12 mouse cellular contexts compared by ENCODE assay signal in the genomic region with DNA sequence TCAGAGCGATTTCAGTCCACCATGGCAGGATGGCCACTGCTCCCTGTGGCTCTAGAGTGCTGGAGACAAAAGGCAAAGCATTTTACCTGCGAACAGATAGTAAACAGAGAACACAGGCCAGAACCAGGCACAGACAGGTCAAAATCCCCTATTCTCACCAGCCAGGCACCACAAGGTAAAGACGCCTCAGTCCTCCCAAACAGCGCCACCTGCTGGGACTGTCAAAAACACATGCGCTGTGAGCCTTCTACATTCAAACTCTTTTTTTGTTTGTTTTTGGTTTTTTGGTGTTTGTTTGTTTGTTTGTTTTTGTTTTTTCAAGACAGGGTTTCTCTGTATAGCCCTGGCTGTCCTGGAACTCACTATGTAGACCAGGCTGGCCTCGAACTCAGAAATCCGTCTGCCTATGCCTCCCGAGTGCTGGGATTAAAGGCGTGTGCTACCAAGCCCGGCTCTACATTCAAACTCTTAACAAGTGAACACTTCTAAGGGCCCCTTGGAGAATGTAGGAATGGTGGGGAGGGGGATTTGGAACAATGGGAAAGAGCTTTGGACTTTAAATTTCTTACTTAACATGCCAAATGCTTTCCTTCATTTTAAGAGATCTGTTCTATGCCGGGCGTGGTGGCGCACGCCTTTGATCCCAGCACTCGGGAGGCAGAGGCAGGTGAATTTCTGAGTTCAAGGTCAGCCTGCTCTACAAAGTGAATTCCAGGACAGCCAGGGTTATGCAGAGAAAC. TPM values are rescaled to one million over a fixed set of nuclear protein-coding genes. Genes with fewer than 3 reads are reported as not detected.
A peak's percentile ranks its signal among the peaks of the same experiment; 100 is the strongest.
DNase-seq lines count a peak whose midpoint lies in the region; TF ChIP-seq lines count a peak whose summit lies in the region.
"Had no signal": no experiment of that assay in that cellular context is flagged by ENCODE, and none has a peak within 500 bp of the region (broad histone marks: within the 10 kb centered on the region; RNA-seq: fewer than 3 reads in every experiment).

No protein-coding gene starts in this region.

- no peak for TF ChIP-seq POLR2A in CH12.LX (IDR thresholded peaks at IDR 0.05; ENCODE audit: low read depth, low read length)
- no peak for TF ChIP-seq POLR2A in olfactory bulb, adult 2 months (IDR thresholded peaks at IDR 0.05; ENCODE audit: insufficient read depth, low read depth, low read length)

- TF ChIP-seq CTCF in layer of hippocampus, adult 2 months (conservative IDR thresholded peaks at IDR 0.05): peak; percentile 69
- peak; percentile 58 to 61 for TF ChIP-seq CTCF in CH12.LX (conservative IDR thresholded peaks at IDR 0.05 in 1 of 2, IDR thresholded peaks at IDR 0.05 in 1 of 2; ENCODE audit: low read depth in 2 of 2, low read length in 2 of 2)
- peak; percentile 40; the same call in 1 of the 2 replicates for TF ChIP-seq CTCF in olfactory bulb, adult 2 months (IDR thresholded peaks at IDR 0.05; ENCODE audit: insufficient read depth, low read depth, low read length)

- no peak for TF ChIP-seq EP300 in CH12.LX (IDR thresholded peaks at IDR 0.05; ENCODE audit: low read length)

- H3K4me2 ChIP-seq in CH12.LX (ENCODE audit: insufficient read depth, low read depth, poor library complexity, severe bottlenecking): no peak overlapping the region
- H3K4me2 ChIP-seq: hindbrain, embryonic 15.5 days; liver, embryonic 15.5 days had no signal

- TF ChIP-seq RAD21 in CH12.LX (IDR thresholded peaks at IDR 0.05; ENCODE audit: low read depth, low read length): no peak; the same call in none of the 2 replicates

- no peak overlapping the region for H3K4me3 ChIP-seq in layer of hippocampus, adult 2 months
- no peak overlapping the region for H3K4me3 ChIP-seq in CH12.LX (replicated peaks in 1 of 3; ENCODE audit: low read depth in 2 of 3, low read length in 2 of 3, poor library complexity in 1 of 3)
- no peak overlapping the region for H3K4me3 ChIP-seq in olfactory bulb, adult 2 months (ENCODE audit: insufficient read depth, low read depth, low read length)
- H3K4me3 ChIP-seq: forebrain, embryonic 10.5 days; hindbrain, embryonic 15.5 days; liver, embryonic 15.5 days had no signal

- dilution Hi-C loops in CH12.LX (cut with MboI; ENCODE audit: extremely low pct_ligation_motif_present, extremely low pct_unique_long_range_greater_than_20kb, low sequenced_read_pairs): loop anchor here (25.0 kb wide), 1 partner anchor 138 kb away; the partner anchor contains the start of gene Art4

- in situ Hi-C loops in CH12.LX (cut with MboI; ENCODE audit: low pct_ligation_motif_present, low pct_unique_long_range_greater_than_20kb, low sequenced_read_pairs): loop anchor here (25.0 kb wide), 1 partner anchor 563 kb away; no protein-coding TSS in a partner anchor

- H3K4me1 ChIP-seq in CH12.LX (ENCODE audit: control insufficient read depth in 1 of 2, insufficient read depth in 2 of 2): peaks cover 4 to 6% of the 10 kb centered on the region in 2 experiments; a peak in 3 of 4 replicates
- peaks cover 26% of the 10 kb centered on the region for H3K4me1 ChIP-seq in olfactory bulb, adult 2 months (ENCODE audit: control insufficient read depth, insufficient read depth, low read length)
- H3K4me1 ChIP-seq: forebrain, embryonic 10.5 days; liver, embryonic 15.5 days had no signal

- no peaks in the 10 kb centered on the region for H3K27me3 ChIP-seq in CH12.LX (replicated peaks)
- H3K27me3 ChIP-seq: hindbrain, embryonic 15.5 days; liver, embryonic 15.5 days had no signal

- peak overlapping the region; percentile 88; the same call in 1 of the 2 replicates for H3K27ac ChIP-seq in layer of hippocampus, adult 2 months
- no peak overlapping the region for H3K27ac ChIP-seq in CH12.LX (ENCODE audit: insufficient read depth, low read depth)
- H3K27ac ChIP-seq in olfactory bulb, adult 2 months (ENCODE audit: insufficient read depth, low read depth, low read length): peak overlapping the region; percentile 94; the same call in 1 of the 2 replicates
- H3K27ac ChIP-seq: forebrain, embryonic 10.5 days; hindbrain, embryonic 15.5 days; liver, embryonic 15.5 days had no signal

- H3K79me2 ChIP-seq in CH12.LX (replicated peaks; ENCODE audit: control insufficient read depth, extremely low read depth, insufficient read depth, poor library complexity, severe bottlenecking): no peaks in the 10 kb centered on the region

- WGBS in olfactory bulb, adult 2 months: 90% methylated on average over 15 of the region's 15 CpGs

- no peak overlapping the region for H3K9ac ChIP-seq in CH12.LX (ENCODE audit: insufficient read depth, low read depth)
- H3K9ac ChIP-seq: hindbrain, embryonic 15.5 days; liver, embryonic 15.5 days had no signal

- H3K36me3 ChIP-seq in CH12.LX (replicated peaks in 1 of 2; ENCODE audit: control insufficient read depth in 1 of 2, insufficient read depth in 1 of 2, low read length in 1 of 2): no peaks in the 10 kb centered on the region
- H3K36me3 ChIP-seq: forebrain, embryonic 10.5 days; hindbrain, embryonic 15.5 days; liver, embryonic 15.5 days had no signal

- DNase-seq in layer of hippocampus, adult 2 months (ENCODE audit: low spot score in 2 of 2): no peak
- no peak for DNase-seq in layer of hippocampus, postnatal 14 days (ENCODE audit: low spot score in 2 of 2)
- DNase-seq in CH12.LX (ENCODE audit: extremely low read depth) (peak; percentile 28), R1 (ENCODE audit: low read depth, low spot score) (peak; percentile 95)
- DNase-seq in layer of hippocampus, adult 9-10 months (ENCODE audit: low spot score): no peak
- no peak for DNase-seq in urinary bladder, adult 18-20 months (ENCODE audit: low spot score in 2 of 2)
- DNase-seq: layer of hippocampus, adult 9-11 months; right cerebral cortex, postnatal 14 days had no signal

- H3K9me3 ChIP-seq in CH12.LX (replicated peaks; ENCODE audit: low read length): peaks cover 3% of the 10 kb centered on the region
- H3K9me3 ChIP-seq: forebrain, embryonic 10.5 days; hindbrain, embryonic 15.5 days; liver, embryonic 15.5 days had no signal

TF ChIP-seq in CH12.LX, 34 proteins besides CTCF, POLR2A, EP300 and RAD21:
- TF ChIP-seq IRF4 (IDR thresholded peaks at IDR 0.05; ENCODE audit: low read depth, low read length) (no peak), MAFK (IDR thresholded peaks at IDR 0.05; ENCODE audit: insufficient replicate concordance, low read length) (no peak), ETS1 (conservative IDR thresholded peaks at IDR 0.05; ENCODE audit: low read depth, low read length) (no peak), JUN (IDR thresholded peaks at IDR 0.05; ENCODE audit: insufficient read depth, low read depth, low read length) (no peak), ELF1 (IDR thresholded peaks at IDR 0.05; ENCODE audit: low read depth, low read length) (no peak), ZMIZ1 (IDR thresholded peaks at IDR 0.05; ENCODE audit: low read depth, low read length) (no peak), MEF2A (IDR thresholded peaks at IDR 0.05; ENCODE audit: borderline replicate concordance, low read depth, low read length) (no peak), RCOR1 (conservative IDR thresholded peaks at IDR 0.05; ENCODE audit: low read depth, low read length) (no peak), MAZ (IDR thresholded peaks at IDR 0.05; ENCODE audit: low read depth, low read length) (no peak), ZC3H11A (IDR thresholded peaks at IDR 0.05; ENCODE audit: low read depth, low read length) (no peak), MYC (IDR thresholded peaks at IDR 0.05; ENCODE audit: low read depth, low read length) (no peak), JUND (conservative IDR thresholded peaks at IDR 0.05; ENCODE audit: low read depth, low read length) (no peak), KAT2A (IDR thresholded peaks at IDR 0.05; ENCODE audit: insufficient replicate concordance, low read length) (no peak), GABPA (IDR thresholded peaks at IDR 0.05; ENCODE audit: insufficient replicate concordance, low read depth, low read length) (no peak), POLR2AphosphoS2 (IDR thresholded peaks at IDR 0.05; ENCODE audit: low read depth, low read length) (no peak), HCFC1 (IDR thresholded peaks at IDR 0.05; ENCODE audit: low read depth, low read length) (no peak), SMC3 (IDR thresholded peaks at IDR 0.05; ENCODE audit: low read depth, low read length) (no peak), MAX (IDR thresholded peaks at IDR 0.05; ENCODE audit: low read length) (no peak)
TF ChIP-seq in CH12.LX: peak in this region for 0.

RNA-seq across cellular contexts. Expression of gene Arhgdib, which starts 58.2 kb away (rescaled TPM):
- 1 to 10 TPM; 8.5 to 9.4 TPM for total RNA-seq in layer of hippocampus, adult 2 months (2021)
- 10 to 100 TPM; 12.4 to 12.6 TPM for total RNA-seq in layer of hippocampus, postnatal 14 days (2021)
- 348 and 355 TPM in 2 replicates for total RNA-seq in CH12.LX (2012; rRNA removed)
- total RNA-seq in CH12.LX (2014; rRNA removed): 297 and 321 TPM in 2 replicates
- polyA plus RNA-seq in CH12.LX (2012; ENCODE audit: insufficient read length, low read depth): 1,134 and 1,150 TPM in 2 replicates
- 393 TPM in 1 of 2 replicates, not detected in the other for polyA plus RNA-seq in olfactory bulb, adult 2 months (2012; ENCODE audit: insufficient read depth, insufficient read length, low replicate concordance, missing spikeins)

Comparison
In these comparisons a context has a peak if more than half of its experiments do, and no peak if none do; other contexts are left out.
1. DNase-seq: peak in CH12.LX (single experiment) and R1 (single experiment); none in layer of hippocampus, adult 2 months (0 of 2), layer of hippocampus, postnatal 14 days (0 of 2), layer of hippocampus, adult 9-10 months (single experiment) and urinary bladder, adult 18-20 months (0 of 2).
2. RNA of gene Arhgdib, which starts 58.2 kb away (total RNA-seq): 297 to 355 TPM in CH12.LX; 12.4 to 12.6 TPM in layer of hippocampus, postnatal 14 days and 8.5 to 9.4 TPM in layer of hippocampus, adult 2 months; every median in the first group is over 10 times any median in the second.
3. Peak in every context shown above with its lines, with median percentiles within 50 percentile points of each other: CTCF ChIP-seq.